Mouse (Mus musculus): ENCODE data around the gene Olfr1128. TPM values are rescaled to one million over a fixed set of nuclear protein-coding genes. Genes with fewer than 3 reads are reported as not detected.

Olfr1128 gene
- polyA plus RNA-seq, 1 experiment from 2014 or later, result not detected

Other genes starting within 250 kb of the Olfr1128 start
- not detected in 2 replicates for gene Olfr1118, start 238.0 kb downstream of the Olfr1128 start, polyA plus RNA-seq (2015; fragmentation: Nextera tagmentation; extraction: Ambion mirVana)
- not detected in 2 replicates for gene Olfr1120, start 190.7 kb downstream of the Olfr1128 start, polyA plus RNA-seq (2015; fragmentation: Nextera tagmentation; extraction: Ambion mirVana)
- not detected in 2 replicates for gene Olfr1121, start 175.6 kb downstream of the Olfr1128 start, polyA plus RNA-seq (2015; fragmentation: Nextera tagmentation; extraction: Ambion mirVana)
- not detected in 2 replicates for gene Olfr1122, start 159.7 kb downstream of the Olfr1128 start, polyA plus RNA-seq (2015; fragmentation: Nextera tagmentation; extraction: Ambion mirVana)
- not detected in 2 replicates for gene Olfr1123, start 128.9 kb downstream of the Olfr1128 start, polyA plus RNA-seq (2015; fragmentation: Nextera tagmentation; extraction: Ambion mirVana)
- 0.05 and 0.08 TPM in 2 replicates for gene Olfr1124, start 115.3 kb downstream of the Olfr1128 start, polyA plus RNA-seq (2015; fragmentation: Nextera tagmentation; extraction: Ambion mirVana)
- gene Olfr1126, start 91.6 kb downstream of the Olfr1128 start, polyA plus RNA-seq (2015; fragmentation: Nextera tagmentation; extraction: Ambion mirVana), result not detected in 2 replicates
- gene Pramel7, start 48.4 kb downstream of the Olfr1128 start, polyA plus RNA-seq (2015; fragmentation: Nextera tagmentation; extraction: Ambion mirVana), result not detected in 2 replicates
- gene Pramel6, start 39.0 kb downstream of the Olfr1128 start, polyA plus RNA-seq (2015; fragmentation: Nextera tagmentation; extraction: Ambion mirVana), result not detected in 2 replicates
- not detected in 2 replicates for gene Olfr153, start 13.7 kb downstream of the Olfr1128 start, polyA plus RNA-seq (2015; fragmentation: Nextera tagmentation; extraction: Ambion mirVana)
- gene Olfr1129, start 28.4 kb upstream of the Olfr1128 start, polyA plus RNA-seq (2015; fragmentation: Nextera tagmentation; extraction: Ambion mirVana), result not detected in 2 replicates
- not detected in 2 replicates for gene Olfr1130, start 60.7 kb upstream of the Olfr1128 start, polyA plus RNA-seq (2015; fragmentation: Nextera tagmentation; extraction: Ambion mirVana)
- not detected in 2 replicates for gene Olfr1131, start 81.6 kb upstream of the Olfr1128 start, polyA plus RNA-seq (2015; fragmentation: Nextera tagmentation; extraction: Ambion mirVana)
- gene Olfr1132, start 92.0 kb upstream of the Olfr1128 start, polyA plus RNA-seq (2015; fragmentation: Nextera tagmentation; extraction: Ambion mirVana), result not detected in 2 replicates
- not detected in 2 replicates for gene Olfr1133, start 101.8 kb upstream of the Olfr1128 start, polyA plus RNA-seq (2015; fragmentation: Nextera tagmentation; extraction: Ambion mirVana)
- not detected in 2 replicates for gene Olfr1134, start 112.9 kb upstream of the Olfr1128 start, polyA plus RNA-seq (2015; fragmentation: Nextera tagmentation; extraction: Ambion mirVana)
- not detected in 2 replicates for gene Olfr1135, start 128.1 kb upstream of the Olfr1128 start, polyA plus RNA-seq (2015; fragmentation: Nextera tagmentation; extraction: Ambion mirVana)
- not detected in 2 replicates for gene Olfr1136, start 148.4 kb upstream of the Olfr1128 start, polyA plus RNA-seq (2015; fragmentation: Nextera tagmentation; extraction: Ambion mirVana)
- not detected in 2 replicates for gene Olfr1137, start 167.6 kb upstream of the Olfr1128 start, polyA plus RNA-seq (2015; fragmentation: Nextera tagmentation; extraction: Ambion mirVana)
- gene Olfr1138, start 194.4 kb upstream of the Olfr1128 start, polyA plus RNA-seq (2015; fragmentation: Nextera tagmentation; extraction: Ambion mirVana), result not detected in 2 replicates
- gene Olfr1140, start 198.2 kb upstream of the Olfr1128 start, polyA plus RNA-seq (2015; fragmentation: Nextera tagmentation; extraction: Ambion mirVana), result not detected in 2 replicates
- not detected in 2 replicates for gene Olfr1141, start 208.4 kb upstream of the Olfr1128 start, polyA plus RNA-seq (2015; fragmentation: Nextera tagmentation; extraction: Ambion mirVana)
- not detected in 2 replicates for gene Olfr152, start 233.9 kb upstream of the Olfr1128 start, polyA plus RNA-seq (2015; fragmentation: Nextera tagmentation; extraction: Ambion mirVana)

Measured in heart, embryonic 13.5 days (tissue).